Mouse (Mus musculus): ENCODE measurements at regions not wholly inside any gene's neighbourhood (a gene's known extent, or its start where the extent isn't known, plus 50 kb on each side); places are given as distances from the start of the nearest gene placed in this dataset.
"Not testable (repeated sequence)": the region's sequence is repeated elsewhere in the genome, so short reads cannot be mapped to it uniquely, and the experiment has no call there.

DNA sequence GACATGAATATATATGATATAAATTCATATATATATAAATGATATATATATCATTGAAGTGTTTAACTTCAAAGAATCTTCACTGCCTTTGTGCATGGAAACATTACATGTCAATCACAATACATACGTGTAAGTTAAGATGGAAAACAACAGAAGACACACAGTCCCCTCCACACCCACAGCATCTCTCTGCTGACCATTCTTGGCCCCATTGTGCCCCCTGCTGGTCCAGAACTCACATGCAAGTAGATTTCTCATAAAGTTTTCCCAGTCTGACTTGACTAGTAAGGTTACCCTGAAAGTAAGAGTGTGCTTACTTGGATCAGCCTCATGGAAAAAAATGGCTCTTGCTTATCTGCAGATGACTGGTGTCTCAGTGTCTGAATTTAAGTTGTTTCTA is 926.3 kb upstream of the Zfp386 start:
- no peak for DNase-seq

DNA sequence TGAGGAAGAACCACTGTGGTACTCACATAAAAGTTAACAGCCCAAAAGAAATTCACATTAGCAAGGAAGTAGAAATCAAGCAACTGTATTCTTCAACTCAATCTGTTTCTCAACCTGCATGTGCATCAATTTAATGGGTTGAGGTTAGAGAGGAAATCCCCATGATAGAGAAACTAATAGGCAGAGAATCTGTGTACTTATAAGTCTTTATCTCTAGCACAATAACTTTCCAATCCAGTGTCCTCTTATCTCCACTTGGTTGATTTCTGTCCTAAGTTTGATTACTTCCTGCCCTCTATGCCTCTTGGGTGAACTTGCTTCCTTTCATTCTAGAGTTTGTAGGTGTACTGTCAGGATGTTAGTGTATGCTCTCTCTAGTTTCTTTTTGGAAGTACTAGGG is 925.6 kb upstream of the Zfp386 start:
- no peak for DNase-seq

DNA sequence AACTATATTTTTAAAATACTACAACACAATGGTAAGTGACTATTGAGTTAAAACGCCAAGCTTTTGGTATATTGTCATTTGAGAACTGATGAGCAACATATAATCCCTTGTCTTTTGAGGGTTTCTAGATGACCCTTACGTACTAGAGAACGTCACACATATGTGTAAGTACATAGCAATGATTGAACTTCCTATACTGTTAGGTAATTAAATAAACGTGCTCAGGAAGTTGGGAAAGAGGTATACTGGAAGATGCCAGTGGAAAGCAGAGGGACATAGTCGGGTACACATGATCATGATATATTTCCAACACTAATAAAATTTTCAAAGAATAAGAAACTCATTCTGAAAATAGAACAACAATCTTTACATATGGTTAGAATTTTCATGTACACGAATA is 914.6 kb upstream of the Zfp386 start:
- DNase-seq: not testable (repeated sequence)

DNA sequence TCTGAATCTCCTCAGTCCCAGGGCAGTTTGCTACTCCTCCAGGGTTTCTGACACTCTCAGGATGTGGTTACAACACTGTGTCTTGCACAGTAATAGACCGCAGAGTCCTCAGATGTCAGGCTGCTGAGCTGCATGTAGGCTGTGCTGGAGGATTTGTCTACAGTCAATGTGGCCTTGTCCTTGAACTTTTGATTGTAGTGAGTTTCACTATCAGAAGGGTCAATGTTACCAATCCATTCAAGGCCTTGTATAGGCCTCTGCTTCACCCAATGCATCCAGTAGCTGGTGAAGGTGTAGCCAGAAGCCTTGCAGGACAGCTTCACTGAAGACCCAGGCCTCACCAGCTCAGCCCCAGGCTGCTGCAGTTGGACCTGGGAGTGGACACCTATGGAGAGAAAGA is 902.1 kb upstream of the Zfp386 start:
- not testable (repeated sequence) for DNase-seq

DNA sequence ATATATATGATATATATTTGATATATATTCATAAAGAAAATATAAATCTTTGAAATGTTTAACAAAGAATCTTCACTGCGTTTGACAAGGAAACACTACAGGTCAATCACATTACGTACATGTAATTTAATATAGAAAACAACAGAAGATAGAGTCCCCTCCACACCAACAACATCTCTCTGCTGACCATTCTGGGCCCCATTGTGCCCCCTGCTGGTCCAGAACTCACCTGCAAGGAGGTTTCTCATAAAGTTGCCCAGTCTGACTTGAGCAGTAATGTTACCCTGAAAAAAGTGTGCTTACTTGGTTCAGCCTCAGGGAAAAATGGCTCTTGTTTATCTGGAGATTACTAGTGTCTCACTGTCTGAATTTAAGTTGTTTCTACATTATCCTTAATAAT is 901.1 kb upstream of the Zfp386 start:
- DNase-seq: not testable (repeated sequence)

DNA sequence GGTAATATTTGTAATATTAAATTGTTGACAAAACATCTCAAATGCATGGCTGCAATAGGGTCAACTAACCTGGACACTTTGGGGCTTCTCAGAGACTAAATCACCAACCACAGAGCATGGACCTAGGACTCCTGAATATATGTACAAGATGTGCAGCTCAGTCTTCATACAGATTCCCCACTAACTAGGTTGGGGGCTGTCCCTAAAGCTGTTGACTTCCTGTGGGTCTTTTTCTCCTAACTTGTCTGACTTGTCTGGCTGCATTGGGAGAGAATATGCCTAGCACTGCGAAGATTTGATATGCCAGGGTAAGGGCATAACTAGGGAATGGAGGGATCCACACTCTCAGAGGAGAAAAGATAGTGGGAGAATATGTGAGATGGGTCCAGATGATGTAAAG is 895.6 kb upstream of the Zfp386 start:
- not testable (repeated sequence) for DNase-seq

DNA sequence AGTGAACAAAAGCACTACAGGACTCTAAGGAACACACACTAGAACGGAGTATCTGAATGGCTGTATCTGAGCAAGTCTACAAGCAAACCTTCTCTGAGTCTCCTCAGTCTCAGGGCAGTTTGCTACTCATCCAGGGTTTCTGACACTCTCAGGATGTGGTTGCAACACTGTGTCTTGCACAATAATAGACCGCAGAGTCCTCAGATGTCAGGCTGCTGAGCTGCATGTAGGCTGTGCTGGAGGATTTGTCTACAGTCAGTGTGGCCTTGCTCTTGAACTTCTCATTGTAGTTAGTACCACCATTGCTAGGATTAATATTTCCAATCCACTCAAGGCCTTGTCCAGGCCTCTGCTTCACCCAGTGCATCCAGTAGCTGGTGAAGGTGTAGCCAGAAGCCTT is 889.3 kb upstream of the Zfp386 start:
- DNase-seq: not testable (repeated sequence)

DNA sequence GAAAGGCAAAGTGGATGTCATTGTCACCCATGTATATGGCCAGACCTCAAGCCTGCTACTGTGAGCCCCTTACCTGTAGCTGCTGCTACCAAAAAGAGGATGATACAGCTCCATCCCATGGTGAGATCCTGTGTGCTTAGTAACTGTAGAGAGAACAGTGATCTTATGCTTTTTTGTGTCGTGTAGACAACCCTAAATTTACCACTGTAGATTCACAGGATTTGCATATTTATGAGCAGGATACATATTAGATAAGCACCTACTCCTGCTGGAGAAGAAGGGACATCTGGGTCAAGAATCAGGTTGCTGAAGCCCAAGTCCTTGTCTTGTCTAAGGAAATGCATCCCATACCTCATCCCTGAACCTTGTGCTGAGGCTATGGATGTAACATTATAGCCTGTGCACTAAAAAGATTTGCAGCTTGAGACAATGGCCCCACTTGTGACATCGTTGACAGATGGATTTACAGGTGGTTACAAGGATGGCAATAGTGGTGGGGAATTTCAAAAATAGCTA is 888.7 kb upstream of the Zfp386 start:
- not testable (repeated sequence) for DNase-seq

DNA sequence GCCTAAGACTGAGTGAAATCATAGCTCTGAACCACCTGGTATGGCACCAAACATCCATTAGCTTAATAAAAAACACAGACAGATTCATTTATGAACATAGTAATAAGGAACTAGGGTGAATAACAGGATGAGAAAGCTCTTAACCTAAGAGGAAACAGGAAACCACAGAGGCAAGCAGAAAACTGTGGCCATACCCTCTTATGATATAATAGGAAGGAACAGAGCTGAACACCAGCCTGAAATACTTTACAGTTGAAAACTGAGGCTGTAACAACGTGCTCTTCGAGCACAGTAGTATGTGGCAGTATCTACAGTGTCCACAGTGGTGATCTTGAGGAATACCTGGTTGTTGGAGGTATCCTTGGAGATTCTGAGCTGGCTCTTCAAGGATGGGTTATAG is 882.0 kb upstream of the Zfp386 start:
- DNase-seq: not testable (repeated sequence)

DNA sequence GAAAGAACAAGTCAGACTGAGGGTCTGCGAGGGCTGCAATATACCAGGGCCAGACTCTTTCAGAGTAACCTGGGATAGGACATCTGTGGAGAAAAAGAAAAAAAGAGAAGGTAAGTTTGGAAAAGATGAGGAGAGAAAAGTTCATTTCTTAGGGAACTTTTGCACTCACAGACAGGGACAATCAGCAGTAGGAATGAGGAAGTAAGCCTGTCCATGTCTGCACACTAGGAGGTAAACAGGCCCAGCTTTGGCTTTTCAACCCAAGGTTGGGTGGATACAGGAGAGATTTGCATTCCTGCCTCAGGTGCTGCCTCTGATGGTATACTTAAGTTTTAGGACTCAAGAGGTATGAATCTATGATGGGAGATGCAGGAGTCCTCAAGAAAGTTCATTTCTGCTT is 881.5 kb upstream of the Zfp386 start:
- DNase-seq: not testable (repeated sequence)

DNA sequence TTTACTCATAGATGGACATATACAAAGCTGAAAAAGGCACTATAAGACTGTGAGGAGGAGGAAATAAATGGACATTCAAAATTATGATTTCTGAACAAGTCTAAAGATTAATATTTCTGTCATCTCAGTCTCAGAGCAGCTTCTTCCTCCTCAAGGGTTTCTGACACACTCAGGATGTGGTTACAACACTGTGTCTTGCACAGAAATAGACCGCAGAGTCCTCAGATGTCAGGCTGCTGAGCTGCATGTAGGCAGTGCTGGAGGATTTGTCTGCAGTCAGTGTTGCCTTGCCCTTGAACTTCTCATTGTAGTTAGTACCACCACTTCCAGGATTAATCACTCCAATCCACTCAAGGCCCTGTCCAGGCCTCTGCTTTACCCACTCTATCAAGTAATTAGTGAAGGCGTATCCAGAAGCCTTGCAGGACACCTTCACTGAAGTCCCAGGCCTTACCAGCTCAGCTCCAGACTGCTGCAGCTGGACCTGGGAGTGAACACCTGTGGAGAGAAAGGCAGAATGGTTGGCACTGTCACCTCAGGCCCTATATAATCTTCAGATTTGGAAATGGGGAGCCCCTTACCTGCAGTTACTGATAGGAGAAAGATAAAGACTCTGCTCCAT is 853.9 kb upstream of the Zfp386 start:
- no peak for DNase-seq

DNA sequence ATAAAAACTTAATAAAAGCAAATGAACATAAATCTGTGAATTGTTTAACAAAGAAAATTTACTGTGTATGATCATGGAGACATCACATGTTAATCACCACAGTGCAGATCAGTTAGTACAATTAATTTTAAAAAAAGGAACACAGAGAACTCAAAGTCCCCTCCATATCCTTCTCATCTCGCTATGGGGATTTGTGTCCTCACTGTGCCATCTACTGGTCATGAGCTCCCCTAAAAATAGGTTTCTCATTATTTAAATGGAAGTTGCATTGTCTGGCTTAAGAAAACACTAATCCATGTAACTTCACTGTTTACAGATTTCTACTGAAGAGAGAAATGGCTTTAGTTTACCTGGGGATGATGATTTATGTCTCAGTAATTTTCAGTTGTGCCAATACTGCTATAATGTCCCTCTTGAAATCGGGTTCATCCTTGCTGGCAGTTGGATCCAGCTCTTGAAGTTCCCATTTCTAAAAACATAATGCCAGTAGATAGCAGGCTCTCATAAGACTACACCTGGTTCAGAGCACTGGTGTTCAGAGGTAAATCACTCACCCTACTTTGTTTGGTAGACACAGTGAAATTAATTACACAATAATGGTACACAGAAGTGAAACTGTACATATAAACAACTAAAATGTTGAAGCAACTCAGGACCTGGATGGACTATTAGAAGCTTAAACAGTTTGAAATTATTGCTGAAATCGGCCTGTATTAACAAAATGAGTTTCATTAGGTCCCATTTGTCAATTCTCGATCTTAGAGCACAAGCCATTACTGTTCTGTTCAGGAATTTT is 850.0 kb upstream of the Zfp386 start:
- no peak for DNase-seq

DNA sequence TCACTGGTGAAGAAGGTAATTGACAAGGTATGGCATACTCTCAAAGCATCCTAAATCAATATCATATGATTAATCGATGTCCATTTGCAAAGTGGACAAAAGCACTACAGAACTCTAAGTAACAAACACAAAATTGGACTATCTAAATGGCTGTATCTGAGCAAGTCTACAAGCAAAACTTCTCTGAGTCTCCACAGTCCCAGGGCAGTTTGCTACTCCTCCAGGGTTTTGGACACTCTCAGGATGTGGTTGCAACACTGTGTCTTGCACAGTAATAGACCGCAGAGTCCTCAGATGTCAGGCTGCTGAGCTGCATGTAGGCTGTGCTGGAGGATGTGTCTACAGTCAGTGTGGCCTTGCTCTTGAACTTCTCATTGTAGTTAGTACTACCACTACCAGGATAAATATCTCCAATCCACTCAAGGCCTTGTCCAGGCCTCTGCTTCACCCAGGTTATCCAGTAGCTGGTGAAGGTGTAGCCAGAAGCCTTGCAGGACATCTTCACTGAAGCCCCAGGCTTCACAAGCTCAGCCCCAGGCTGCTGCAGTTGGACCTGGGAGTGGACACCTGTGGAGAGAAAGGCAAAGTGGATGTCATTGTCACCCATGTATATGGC is 839.6 kb upstream of the Zfp386 start:
- DNase-seq: not testable (repeated sequence)

DNA sequence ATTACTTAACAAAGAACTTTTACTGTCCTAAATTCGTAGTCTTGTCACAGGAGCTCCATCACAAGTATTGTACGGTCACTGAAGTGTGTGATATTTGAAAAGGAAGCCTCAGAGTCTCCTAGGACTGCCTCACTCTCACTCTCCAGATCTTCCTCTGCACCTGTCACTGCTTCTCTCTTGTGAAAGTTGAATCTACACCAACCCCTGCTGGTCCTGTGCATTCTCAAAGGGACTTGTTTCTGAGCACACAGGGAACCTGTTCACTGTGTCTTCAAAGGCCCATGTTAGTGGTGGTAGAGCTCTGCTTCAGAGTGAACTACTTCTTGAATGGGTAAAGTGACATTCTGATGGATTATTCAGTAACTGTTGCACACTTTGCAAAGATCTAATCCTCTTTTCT is 824.9 kb upstream of the Zfp386 start:
- DNase-seq: no peak

DNA sequence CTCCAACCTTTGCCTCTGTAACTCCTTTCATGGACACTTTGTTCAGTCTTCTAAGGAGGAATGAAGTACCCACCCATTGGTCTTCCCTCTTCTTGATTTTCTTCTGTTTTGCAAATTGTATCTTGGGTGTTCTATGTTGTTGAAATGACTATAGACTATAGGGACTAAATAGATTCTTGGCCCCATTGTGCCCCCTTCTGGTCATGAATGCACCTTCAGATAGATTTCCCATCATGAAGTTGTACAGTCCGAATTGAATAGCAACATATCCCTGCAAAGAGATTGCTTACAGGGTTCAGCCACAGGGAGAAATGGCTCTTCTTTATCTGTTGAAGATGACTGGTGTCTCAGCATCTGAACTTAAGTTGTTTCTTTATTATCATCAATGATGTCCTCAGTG is 817.6 kb upstream of the Zfp386 start:
- DNase-seq: no peak

DNA sequence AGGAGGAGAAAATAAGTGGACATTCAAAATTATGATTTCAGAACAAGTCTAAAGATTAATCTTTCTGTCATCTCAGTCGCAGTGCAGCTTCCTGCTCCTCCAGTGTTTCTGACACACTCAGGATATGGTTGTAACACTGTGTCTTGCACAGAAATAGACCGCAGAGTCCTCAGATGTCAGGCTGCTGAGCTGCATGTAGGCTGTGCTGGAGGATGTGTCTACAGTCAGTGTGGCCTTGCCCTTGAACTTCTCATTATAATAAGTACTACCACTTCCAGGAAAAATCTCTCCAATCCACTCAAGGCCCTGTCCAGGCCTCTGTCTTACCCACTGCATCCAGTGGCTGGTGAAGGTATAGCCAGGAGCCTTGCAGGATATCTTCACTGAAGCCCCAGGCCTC is 804.9 kb upstream of the Zfp386 start:
- DNase-seq: not testable (repeated sequence)

DNA sequence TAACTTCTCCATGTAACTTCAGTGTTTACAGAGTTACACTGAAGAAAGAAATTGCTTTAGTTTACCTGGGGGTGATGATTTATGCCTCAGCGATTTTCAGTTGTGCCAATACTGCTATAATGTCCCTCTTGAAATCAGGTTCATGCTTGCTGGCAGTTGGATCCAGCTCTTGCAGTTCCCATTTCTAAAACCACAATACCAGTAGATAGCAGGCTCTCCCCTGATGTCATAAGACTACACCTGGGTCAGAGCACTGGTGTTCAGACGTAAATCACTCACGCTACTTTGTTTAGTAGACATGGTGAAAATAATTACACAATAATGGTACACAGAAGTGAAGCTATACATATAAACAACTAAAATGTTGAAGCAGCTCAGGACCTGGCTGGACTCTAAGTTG is 800.2 kb upstream of the Zfp386 start:
- not testable (repeated sequence) for DNase-seq

DNA sequence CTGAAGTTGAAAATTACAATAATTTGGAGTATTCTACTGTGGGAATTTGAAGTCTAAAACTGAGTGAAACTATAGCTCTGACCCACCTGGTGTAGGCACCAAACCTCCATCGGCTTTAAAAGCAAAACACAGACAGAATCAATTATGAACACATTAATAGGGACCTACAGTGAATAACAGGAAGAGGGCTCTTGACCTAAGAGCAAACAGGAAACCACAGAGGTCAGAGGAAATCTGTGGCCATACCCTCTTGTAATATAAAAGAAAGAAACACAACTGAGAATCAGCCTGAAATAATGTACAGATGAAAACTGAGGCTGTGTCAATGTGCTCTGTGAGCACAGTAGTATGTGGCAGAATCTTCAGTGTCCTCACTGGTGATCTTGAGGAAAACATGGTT is 789.7 kb upstream of the Zfp386 start:
- DNase-seq: no peak

DNA sequence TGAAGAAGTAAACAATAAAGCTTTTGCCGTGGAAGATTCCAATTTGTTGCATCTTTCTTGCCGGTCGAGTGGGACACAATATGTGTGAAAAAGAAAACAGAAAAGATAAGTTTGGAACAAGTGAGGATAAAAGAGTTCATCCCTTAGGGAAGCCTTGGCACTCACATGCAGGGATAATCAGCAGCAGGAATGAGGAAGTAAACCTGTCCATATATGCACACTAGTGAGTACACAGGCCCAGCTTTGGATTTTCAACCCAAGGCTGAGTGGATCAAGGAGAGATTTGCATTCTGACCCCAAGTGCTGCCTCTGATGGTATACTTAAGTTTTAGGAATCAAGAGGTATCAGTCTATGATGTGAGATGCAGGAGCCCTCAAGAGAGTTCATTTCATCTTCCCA is 788.8 kb upstream of the Zfp386 start:
- no peak for DNase-seq

DNA sequence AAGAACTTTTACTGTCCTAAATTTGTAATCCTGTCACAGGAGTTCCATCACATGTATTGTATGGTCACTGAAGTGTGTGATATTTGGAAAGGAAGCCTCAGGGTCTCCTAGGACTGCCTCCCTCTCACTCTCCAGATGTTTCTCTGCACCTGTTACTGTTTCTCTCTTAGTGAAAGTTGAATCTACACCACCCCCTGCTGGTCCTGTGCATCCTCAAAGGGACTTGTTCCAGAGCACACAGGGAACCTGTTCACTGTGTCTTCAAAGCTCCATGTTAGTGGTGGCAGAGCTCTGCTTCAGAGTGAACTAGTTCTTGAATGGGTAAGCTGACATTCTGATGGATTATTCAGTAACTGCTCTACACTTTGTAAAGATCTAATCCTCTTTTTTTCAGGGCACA is 785.1 kb upstream of the Zfp386 start:
- DNase-seq: not testable (repeated sequence)

DNA sequence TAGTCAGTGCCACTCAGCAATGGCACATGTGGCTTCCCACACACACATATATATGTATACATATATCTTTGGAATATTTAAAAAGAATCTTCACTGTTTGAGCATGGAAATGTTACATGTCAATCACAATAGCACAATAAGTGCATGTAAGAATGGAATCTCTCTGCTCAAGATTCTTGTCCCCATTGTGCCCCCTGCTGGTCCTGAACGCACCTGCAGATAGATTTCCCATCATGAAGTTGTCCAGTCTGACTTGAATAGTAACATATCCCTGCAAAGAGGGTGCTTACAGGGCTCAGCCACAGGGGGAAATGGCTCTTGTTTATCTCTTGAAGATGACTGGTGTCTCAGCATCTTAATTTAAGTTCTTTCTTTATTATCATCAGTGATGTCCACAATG is 770.8 kb upstream of the Zfp386 start:
- DNase-seq: not testable (repeated sequence)

DNA sequence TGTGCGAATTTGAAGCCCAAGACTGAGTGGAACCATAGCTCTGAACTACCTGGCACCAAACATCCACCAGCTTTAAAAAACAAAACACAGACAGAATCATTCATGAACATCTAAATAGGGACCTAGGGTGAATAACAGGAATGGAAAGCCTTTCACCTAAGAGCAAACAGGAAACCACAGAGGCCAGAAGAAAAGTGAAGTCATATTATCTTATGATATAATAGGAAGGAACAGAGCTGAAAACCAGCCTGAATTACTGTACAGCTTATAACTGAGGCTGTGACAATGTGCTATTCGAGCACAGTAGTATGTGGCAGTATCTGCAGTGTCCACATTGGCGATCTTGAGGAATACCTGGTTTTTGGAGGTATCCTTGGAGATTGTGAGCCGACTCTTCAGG is 753.8 kb upstream of the Zfp386 start:
- DNase-seq: not testable (repeated sequence)

DNA sequence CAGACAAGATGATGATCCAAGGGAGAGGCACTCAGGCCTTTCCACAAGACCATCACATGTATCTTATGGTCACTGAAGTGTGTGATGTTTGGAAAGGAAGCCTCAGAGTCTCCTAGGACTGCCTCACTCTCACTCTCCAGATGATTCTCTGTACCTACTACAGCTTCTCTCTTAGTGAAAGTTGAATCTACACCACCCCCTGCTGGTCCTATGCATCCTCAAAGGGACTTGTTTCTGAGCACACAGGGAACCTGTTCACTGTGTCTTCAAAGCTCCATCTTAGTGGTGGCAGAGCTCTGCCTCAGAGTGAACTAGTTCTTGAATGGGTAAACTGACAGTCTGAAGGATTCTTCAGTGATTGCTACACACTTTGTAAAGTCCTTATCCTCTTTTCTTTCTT is 749.5 kb upstream of the Zfp386 start:
- DNase-seq: not testable (repeated sequence)

Measured in adrenal gland, postnatal 14 days (tissue).